Mouse (Mus musculus) kidney, adult 11 months (tissue): ENCODE measurements around the gene Hist1h3i.
"Not testable (repeated sequence)": the region's sequence is repeated elsewhere in the genome, so short reads cannot be mapped to it uniquely, and the experiment has no call there.

Experiments used
- DNase-seq: peaks from one replicate; pipeline ENCODE4 v3.0.0; 2022

The Hist1h3i gene

DNA sequence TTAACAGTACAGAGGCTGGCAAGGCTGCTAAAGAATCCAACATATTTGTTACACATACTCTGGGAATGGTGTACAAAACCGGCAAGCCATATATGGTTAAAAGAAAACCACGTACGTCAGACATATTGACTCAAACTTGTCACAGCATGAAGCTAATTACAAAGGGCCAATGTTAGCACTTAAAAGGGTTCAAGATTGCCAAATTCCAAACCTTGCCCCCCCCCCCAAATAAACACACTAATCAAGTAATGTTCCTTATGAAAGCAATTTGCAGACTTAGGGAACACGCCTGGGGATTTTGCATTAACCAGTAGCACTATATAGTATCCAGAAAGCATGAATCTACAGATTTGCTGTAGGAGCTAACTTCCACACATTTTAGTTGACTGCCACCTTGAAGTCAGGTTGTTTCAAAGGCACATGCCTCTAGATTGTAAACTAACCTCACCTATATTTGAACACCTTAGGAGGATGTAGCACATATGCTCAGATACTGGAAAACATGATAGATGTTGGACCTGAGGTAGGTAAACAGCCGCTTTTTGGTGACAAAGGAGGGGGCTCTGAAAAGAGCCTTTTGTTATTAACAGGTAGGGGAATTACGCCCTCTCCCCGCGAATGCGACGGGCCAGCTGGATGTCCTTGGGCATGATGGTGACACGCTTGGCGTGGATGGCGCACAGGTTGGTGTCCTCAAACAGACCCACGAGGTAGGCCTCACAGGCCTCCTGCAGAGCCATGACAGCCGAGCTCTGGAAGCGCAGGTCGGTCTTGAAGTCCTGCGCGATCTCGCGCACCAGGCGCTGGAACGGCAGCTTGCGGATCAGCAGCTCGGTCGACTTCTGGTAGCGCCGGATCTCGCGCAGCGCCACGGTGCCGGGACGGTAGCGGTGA lies 562 bp downstream of the Hist1h3i start:
- DNase-seq = not testable (repeated sequence)

DNA sequence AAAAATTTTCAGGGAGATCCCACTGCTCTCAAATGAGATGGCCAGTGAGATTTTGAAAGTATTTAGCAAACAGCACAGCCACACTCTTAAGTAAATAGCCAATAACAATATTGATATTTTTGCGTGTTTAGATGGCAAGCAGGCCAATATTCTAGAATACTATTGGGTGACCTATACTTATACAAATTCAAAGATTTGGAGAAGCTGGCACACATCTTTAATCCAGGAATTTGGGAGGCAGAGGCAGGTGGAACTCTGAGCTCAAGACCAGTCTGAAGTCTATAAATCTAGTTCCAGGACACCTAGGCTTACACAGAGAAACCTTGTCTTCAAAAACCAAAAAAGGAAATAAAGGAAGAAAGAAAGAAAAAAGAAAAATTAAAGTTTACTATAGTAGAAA lies 1.5 kb downstream of the Hist1h3i start:
- DNase-seq = no peak

DNA sequence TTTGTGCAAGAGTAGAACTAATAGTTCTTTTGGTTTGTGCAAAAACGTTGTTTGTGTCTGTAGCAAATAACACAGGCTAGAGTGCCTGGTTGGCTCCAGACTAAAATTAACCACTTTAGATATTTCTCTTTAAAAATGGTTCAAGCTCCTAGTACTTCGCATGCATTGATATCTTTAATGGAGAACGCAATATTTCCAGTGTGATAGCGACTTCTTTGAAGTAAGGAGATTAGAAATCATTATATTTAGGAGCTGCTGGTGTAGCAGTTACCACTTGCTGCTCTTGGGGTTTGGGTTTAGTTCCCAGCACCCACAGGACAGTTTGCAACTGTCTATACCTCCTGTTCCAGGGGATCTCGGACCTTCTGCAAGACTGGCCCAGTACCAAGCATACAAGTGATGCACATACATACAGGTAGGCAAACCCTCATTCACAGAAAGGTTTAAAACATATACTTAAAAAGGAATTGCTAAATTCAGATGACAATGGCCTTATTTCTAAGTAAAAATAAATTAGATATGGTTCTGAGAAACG lies 2.1 kb downstream of the Hist1h3i start:
- no peak for DNase-seq

DNA sequence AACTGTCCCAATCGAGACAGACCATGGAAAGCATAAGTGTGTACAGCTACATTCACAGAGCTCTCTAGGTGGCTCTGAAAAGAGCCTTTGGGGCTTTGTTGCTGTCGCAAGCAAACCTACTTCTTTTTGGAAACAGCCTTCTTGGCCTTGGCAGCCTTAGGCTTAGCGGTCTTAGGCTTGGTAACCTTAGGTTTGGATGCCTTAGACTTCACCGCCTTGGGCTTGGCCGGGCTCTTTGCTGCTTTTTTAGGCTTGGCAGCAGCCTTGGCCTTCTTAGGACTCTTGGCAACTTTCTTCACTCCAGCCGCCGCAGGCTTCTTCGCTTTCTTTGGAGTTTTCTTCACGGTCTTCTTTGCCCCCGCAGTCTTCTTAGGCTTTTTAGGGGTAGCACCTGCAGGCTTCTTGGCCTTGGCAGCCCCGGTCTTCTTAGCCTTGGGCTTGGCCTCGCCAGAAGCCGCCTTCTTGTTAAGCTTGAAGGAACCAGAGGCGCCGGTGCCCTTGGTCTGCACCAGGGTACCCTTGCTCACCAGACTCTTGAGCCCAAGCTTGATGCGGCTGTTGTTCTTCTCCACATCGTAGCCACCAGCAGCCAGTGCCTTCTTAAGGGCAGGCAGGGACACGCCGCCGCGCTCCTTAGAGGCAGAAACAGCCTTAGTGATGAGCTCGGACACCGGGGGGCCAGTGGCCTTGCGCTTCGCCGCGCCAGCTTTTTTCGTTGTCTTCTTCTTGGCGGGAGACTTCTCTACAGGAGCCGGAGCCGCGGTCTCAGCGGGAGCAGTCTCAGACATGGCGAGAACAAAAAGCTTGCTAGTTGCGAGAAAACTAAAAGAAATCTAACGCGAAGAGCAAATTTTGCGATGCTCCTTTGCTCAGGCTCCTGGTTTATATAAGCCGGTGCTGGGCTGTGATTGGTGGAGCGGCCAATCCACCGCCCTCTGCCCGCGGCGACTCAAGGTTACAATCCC lies 3.1 kb downstream of the Hist1h3i start, which contains the start of gene Hist1h1b:
Gene Hist1h1b (minus strand): TSS at position 859 of the 965 bp plus-strand sequence.
- DNase-seq = no peak

DNA sequence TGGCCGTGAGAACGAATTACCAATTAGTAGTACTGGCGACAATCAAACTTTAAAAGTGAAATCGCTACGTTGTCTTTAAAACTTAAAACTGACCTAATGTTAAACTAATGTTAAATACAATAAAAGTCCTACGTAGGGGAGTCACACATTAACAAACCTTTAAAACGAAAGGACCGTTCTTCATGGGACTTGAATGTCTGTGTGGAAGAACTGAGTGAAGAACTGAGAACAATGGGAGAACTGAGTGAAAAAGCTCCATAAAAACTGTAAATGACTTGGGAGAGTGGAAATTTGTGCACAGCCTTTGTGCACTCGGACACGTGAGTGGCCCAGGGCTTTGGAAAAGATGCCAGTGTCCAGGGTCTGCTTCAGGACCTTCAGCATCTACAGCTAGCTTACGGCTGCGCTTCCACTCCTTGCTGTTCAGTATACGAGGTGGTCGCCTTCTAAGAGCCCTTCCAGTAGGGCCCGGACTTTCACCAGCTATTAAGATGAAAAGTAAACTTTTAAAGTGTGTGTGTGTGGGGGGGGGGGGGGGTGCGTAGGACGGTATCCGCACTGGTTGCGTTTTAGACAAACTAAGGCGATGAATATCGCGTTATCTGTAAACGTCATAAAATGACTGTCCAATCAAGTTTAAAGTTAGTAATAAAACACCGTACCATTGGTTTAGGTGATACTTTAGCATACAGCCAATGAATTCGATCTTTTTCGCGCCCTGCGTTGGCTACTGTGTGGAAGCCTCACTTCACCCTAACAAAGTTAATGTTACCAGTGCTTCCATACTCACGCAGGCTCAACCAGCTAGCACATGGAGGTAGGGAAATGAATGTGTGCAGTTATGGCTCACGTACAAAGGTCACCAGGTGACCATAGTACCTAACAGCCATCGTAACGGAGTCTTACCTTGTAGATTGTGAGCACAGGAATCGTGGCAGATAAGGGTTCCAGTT lies 4.1 kb downstream of the Hist1h3i start:
- DNase-seq = peak; percentile 17

DNA sequence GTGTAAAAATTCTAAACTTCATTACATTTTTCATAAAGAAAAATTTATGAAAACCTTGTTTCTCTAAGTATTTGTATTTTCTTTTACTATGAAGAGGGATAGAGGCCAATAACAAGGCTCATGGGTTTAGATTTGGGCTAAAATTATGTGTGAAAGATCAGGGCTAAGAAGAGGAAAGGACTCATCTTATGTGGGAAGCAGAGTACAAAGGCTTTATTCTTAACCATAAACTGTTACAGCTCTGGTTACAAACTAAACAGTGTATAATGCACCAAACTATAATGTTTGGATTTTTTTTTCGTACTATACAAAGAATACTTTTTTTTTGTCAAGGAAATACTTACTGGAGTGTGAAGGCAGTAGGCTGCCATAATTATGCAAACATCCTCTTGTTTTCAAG lies 27.5 kb downstream of the Hist1h3i start:
- no peak for DNase-seq

DNA sequence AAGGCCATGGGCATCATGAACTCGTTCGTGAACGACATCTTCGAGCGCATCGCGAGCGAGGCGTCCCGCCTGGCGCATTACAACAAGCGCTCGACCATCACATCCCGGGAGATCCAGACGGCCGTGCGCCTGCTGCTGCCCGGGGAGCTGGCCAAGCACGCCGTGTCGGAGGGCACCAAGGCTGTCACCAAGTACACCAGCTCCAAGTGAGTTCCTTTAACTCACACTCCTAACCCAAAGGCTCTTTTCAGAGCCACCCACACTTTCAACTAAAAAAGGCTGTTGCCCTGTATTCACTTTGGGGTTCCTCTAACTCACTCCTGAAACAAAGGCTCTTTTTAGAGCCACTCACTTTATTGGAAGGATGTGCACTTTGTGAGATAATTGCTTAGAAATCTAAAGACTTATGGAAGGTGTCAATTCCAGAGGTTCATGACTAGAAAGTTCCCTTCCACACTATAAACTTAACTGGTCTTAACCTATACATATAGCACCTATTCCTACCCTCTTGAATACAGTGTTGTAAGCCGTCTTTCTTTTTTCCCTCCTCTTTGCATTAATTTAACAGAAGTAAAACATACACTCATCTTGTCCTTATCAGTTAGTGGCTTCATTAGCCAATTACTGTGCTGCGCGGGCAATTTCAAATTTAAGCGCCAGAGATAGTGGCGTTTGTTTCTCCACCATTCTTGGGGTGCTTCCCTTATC lies 28.7 kb downstream of the Hist1h3i start:
- DNase-seq = not testable (repeated sequence)

DNA sequence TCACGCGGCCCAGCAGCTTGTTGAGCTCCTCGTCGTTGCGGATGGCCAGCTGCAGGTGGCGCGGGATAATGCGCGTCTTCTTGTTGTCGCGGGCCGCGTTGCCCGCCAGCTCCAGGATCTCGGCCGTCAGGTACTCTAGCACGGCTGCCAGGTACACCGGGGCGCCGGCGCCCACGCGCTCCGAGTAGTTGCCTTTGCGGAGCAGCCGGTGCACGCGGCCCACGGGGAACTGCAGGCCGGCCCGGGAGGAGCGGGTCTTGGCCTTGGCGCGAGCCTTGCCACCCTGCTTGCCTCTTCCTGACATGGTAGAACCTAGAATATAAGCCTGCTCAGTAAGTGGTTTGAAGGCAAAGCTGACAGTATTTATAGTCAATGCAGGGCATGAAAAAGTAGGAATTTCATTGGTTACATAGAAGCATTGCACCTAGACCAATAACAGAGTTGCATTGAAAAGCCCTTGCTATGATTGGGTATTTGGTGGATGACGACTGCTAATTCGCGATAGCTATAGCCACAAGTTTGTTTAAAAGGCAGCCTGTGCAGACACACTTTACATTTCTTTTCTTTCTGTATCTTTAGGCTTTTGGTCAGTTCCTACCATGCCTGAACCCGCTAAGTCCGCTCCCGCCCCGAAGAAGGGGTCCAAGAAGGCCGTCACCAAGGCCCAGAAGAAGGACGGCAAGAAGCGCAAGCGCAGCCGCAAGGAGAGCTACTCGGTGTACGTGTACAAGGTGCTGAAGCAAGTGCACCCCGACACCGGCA lies 29.5 kb downstream of the Hist1h3i start, which contains the start of the genes Hist1h2ak and Hist1h2bn:
Gene Hist1h2ak (minus strand): TSS at position 304 of the 762 bp plus-strand sequence.
Gene Hist1h2bn (plus strand): TSS at position 600 of the 762 bp plus-strand sequence.
- DNase-seq = peak; percentile 31

DNA sequence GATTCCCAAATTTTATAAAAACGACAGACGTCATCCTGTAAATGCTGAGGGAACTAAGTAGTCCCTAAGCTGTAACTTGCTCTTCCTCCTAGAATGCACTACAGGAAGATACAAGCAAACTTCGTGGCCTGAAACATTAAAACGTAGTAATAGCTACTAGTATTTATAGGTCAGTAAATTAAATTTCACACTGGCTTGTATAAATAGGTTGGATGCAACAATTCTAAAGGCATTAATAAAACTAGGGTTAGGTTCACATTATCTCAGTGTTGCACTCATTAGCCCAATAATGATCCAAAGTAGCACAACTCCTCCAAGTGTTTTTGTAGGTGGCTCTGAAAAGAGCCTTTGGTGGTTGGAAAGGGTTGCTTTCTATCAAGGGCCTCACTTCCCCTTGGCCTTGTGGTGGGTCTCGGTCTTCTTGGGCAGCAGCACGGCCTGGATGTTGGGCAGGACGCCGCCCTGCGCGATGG lies 30.1 kb downstream of the Hist1h3i start:
- no peak for DNase-seq

DNA sequence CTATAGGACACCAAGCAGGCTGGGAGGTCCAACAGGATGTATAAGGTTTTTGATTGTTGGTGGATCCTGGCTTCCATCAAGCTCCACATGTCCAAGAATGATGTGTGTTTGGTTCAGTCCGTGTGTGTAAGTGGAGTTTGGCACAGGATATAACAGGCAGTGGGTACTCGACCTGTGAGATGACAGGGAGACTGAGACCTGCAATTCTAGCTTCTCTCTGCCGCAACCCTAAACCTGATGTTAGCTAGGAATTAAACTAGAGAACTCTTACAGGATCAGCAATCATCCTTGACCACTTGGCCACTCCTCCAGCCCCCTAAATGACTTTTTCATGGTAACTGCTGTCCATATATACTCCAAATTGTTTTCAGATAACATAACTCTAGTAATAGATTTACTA lies 30.8 kb downstream of the Hist1h3i start:
- no peak for DNase-seq

DNA sequence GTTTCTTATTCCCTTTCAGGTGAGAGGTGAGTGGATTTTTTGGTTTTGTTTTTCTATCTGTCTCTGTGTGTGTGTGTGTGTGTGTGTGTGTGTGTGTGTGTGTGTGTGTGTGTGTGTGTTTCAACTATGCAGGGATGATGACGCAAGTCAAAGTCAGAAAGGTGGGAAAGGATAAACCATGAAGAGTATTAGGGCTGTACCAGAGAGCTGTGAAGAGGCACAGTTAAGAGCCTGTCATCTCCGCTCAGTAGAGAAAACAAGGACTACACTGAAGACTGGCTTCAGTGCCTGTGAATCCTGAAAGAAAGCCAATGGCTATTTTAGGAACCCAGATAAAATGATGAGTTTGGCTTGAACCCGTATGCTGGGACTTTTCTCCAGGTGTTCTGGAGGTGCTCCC lies 31.3 kb downstream of the Hist1h3i start:
- no peak for DNase-seq

DNA sequence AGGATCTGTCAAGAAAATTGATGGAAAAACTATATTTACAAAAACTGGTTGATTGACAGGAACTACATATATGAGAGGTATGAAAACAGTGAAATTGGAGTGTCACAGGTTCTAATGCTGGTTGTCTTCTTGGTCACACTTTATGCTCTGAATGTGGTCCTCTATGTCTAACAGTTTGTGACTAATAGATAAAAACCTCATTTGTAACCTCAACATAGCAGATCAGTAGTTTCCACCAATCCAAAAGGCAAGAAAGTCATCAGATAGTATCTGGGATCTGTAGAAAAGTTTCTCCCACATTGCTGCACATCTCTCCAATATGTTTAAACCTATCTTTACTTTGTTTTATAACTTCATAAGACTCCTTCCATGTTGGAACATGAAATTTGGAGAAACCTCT lies 31.8 kb downstream of the Hist1h3i start:
- DNase-seq = no peak

DNA sequence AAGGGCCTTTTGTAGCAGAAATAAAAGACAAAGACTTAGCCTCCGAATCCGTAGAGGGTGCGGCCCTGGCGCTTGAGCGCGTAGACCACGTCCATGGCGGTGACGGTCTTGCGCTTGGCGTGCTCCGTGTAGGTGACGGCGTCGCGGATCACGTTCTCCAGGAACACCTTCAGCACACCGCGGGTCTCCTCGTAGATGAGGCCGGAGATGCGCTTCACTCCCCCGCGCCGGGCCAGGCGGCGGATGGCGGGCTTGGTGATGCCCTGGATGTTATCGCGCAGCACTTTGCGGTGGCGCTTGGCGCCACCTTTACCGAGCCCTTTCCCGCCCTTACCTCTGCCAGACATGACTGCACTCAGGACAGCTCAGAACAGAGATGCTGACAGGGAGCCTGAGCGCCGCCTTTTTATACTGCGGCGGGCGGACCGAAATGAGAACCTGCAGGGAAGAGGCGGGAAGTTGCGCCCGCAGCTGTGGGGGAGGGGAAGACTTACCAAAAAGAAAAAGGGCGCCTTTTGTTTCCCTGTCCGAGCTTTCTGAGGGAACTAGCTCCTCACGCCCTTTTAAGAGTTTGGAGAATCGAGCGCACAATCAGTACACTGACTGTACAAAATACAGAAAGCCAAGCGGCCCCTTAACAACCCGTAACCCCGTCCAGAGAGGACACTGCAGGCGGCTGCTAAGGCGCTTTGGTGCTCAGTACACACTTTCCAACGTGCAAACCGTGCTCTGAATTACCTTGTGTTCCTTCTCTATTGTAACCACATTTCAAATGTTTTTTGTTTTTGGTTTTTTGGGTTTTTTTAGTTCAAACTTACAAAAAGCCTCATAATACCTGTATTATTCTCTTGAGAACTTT lies 32.8 kb downstream of the Hist1h3i start, which contains the start of gene Hist1h4k:
Gene Hist1h4k (minus strand): TSS at position 347 of the 859 bp plus-strand sequence.
- peak; percentile 53 for DNase-seq

DNA sequence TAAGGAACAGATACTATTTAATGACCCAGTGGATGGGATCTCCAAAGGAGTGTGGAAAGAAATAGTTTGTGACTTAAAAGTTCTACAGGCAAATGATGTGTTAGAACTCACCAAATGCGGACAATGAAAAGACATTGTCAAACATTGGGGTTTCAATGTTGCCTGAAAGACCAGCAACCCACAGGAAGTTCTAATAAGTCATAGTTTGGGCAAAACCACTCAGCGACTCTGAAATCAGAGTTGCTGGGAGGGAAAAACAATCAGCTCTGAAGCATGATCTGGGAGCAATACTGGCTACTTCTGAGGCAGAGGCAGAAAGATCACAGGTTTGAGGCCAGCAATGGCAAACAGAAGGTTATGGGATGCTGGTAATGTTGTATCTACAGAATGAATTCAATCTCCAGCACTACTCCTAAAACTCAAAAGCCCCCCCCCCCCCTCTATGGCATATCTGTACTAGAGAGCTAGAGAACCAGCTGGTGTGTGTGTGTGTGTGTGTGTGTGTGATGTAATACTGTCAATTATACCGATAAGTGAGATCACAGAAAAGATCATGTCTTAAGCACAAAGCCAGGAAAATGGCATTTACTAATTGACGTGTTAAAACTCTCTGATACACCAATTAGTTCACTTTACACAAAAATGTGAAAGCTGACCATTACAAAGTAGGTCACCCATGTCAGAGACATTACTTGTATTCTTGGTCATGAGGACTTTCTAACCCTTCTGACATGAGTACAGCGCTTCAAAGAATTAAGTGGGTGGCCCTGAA lies 33.6 kb downstream of the Hist1h3i start:
- DNase-seq = no peak

DNA sequence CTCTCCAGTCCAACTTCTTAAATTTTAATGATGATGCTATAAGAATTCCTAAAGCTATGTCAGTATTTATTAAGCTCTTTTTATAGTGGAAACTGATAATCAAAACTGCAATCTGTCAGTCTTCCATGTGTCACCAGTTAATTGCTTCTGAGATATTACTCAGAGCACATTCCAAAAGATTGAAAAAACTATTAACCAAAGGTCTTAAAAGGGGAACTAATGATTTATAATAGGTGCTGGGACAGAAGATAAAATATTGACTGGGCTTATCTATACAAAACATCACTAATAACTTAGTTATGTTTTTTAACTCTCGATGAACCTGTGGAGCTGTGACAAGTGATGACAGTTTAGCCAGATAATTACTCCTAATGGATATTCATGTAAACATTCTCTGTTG lies 38.2 kb downstream of the Hist1h3i start:
- no peak for DNase-seq

DNA sequence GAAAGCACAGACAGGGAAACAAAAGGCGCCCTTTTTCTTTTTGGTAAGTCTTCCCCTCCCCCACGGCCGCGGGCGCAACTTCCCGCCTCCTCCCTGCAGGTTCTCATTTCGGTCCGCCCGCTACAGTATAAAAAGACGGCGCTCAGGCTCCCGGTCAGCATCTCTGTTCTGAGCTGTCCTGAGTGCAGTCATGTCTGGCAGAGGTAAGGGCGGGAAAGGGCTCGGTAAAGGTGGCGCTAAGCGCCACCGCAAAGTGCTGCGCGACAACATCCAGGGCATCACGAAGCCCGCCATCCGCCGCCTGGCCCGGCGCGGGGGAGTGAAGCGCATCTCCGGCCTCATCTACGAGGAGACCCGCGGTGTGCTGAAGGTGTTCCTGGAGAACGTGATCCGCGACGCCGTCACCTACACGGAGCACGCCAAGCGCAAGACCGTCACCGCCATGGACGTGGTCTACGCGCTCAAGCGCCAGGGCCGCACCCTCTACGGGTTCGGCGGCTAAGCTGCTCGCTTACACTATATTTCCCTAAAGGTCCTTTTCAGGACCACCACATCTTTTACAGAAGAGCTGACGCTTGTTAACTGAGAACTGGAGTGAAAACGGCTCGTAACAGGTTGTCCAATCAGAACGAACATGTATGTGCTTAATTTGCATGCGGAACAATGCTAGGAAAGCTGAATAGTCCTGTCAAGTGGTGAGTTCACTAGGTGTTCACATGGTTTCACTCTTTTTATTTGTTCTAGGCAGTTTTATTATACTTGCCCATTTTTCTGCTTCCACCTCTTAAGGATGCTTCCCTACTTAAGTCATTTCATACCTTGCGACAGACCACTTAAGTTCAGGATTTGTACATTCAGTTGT lies 48.0 kb downstream of the Hist1h3i start, which contains the start of gene Hist1h4j:
Gene Hist1h4j (plus strand): TSS at position 159 of the 862 bp plus-strand sequence.
- peak; percentile 21 for DNase-seq
